Mouse (Mus musculus) gastrocnemius, postnatal 10 days (tissue): ENCODE results near the gene Rspry1. TPM values are rescaled to one million over a fixed set of nuclear protein-coding genes. Genes with fewer than 3 reads are reported as not detected.

Experiments
- DNase-seq: peaks from one replicate; pipeline ENCODE4 v3.0.0; 2021; ENCODE audit warnings: mixed read lengths
- total RNA-seq, 2 experiments: library from RNA; stranded (reverse); gene quantifications; 2 replicates each; pipeline ENCODE4 v1.2.3; 2021

Gene Rspry1
- total RNA-seq, 2 experiments from 2014 or later: 12.9 to 18.6 TPM

DNA sequence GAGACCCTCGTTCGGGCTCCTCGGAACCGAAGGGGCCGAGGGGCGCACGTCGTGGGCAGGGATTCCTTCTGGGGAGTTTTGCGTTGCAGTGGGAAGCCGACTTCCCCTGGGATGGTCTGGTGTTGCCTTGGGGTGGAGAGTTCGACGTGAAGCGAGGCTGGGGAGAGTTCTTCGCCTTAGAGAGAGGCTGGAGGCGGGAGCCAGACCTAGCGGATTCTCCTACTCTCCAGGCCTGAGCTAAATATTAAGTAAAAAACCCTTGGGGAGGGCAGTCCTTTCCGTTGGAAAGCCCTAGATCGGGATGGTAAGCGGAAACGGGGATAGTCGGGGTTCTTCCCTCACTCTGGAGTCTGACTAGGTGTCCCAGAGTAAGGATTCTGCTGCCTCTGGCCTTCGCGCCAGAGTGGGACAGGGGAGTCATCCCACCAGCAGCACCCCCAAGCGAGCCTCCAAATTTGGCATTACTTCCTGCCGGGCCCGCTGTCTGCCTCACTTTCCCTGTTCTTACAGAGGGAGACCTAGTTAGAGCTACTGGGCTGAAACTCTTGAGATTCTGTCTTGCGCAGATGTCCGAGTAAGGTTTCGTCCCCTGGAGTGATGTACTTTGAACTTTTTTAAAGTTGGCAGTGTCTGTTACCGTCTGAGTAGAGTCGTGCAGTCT is 864 bp downstream of the Rspry1 start:
- DNase-seq: peak; percentile 34

DNA sequence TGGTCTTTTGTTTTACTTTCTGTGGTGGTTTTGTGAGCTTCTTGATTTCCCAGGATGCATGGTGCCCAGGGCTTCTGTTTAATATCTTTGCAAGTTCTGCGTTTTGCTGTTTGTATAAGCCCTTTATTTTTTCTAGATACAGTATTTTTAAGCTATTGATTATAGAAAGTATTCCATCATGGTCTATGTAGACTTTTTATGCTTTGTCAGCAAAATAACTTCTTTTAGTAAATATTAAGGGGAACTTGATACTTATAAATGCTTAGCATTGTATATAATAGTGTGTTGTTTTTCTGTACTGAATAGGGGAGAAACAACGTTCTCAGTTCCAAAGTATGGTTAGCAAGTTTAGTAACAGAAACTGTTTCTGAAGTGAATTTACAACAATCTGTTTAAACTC is 2.3 kb downstream of the Rspry1 start:
- DNase-seq: no peak

DNA sequence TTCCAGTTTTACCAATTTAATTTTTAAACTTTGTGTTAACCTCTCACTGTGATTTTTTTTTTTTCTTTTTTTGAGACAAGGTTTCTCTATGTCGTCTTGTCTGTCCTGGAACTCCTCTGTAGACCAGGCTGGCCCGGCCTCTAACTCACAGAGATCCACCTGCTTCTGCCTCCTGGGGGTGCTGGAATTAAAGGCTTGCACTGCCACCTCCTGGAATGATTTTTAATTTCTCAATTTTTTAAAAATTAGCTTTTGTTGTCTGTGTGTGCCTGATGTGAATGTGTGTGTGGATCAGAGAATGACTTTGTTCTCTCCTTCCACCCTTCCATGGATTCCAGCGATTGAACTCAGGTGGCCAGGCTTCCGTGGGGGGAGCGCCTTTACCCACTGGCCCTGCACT is 5.3 kb downstream of the Rspry1 start:
- DNase-seq: no peak

DNA sequence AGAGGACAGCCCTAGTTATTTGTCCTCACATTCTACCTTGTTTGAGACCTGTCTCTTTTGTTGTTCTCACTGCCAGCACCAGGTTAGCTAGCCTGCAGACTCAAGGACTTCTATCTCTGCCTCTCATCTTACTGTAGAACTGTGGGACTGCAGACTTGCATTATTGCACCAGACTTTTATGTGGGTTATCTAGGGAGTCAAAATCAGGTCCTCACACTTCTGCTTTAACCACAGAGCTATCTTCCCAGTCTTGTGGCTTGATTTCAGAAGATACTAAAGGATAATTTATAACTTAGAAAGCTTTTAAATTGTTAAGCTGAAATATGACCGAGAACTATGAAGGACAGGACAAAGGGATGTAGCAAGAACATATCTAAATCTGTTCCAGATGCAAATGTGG is 23.1 kb downstream of the Rspry1 start:
- no peak for DNase-seq

DNA sequence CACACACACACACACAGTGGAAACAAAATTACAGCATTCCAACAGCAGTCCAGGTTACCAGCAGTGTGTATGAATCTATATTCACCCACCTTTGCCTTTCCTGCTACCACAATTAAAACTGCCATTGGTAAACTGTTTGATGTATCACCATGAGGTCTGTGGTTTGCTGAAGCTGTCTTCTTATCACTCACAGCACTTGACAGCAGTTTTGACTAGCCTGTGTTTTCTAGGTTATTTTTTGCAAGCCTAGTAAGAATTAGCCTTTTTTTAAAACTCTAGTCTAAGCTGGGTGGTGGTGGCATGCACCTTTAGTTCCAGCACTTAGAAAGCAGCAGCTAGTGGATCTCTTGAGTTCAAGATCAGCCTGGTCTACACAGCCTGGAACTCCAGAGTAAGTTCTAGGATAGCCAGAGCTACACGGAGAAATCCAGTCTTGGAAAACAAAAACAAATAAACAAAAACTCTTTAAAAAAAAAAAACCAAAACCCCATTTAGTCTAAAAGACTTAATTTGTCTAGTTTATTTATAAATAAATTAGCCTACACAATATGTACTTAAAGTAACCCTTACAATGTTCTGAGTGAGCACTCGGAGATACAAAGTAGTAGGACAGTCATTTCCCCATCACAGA is 31.9 kb downstream of the Rspry1 start:
- no peak for DNase-seq

DNA sequence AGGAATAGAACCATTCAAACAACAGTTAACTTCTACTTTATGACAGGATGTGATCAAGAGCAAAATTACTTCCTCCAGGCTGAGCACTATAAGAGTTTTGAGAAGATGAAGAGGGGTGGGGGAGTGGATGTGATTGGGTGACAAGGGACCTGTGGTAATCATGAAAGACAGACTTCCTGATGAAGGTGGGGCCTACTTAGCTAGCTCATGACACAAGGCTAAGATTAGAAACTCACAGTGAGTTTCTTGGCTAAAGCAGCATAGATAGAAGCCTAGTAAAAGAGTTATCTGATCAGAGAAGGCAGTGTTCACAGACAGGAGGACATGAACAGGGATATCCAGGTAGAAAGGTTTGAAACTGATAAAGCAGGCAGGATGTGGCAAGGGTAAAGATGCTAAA is 32.5 kb downstream of the Rspry1 start:
- no peak for DNase-seq

DNA sequence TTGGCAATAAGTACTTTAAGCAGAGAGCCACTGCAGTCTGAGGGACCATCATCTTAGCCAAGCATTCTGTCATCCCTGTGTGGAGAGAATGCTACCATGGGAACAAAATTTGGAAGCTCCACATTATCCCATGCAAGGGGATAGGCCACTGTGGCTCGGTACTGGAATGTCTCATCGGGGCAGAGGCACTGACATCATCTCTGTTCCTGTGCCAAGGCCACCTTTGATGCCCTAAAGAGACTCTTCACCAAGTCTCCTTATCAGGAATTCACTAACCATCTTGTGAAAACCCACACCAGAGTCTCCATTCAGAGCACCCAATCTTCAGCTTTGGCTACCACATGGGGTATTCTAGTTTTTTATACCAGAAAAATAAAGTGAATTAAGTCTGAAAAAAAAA is 39.4 kb downstream of the Rspry1 start:
- no peak for DNase-seq

DNA sequence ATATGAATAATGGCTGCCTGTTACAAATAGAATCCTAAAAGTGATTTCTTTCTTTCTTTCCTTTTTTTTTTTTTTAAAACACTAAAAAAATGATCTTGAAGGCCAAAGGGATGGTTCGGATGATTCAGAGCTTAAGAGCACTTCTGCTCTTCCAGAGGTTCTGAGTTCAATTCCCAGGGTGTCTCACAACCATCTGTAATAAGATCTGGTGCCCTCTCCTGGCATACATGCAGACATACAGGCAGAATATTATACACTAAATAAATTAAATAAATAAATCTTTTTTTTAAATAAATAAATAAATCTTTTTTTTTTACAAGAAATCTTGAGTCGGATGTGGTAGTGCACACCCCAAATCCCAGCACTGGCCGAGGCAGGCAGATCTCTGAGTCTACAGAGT is 40.2 kb downstream of the Rspry1 start:
- no peak for DNase-seq

DNA sequence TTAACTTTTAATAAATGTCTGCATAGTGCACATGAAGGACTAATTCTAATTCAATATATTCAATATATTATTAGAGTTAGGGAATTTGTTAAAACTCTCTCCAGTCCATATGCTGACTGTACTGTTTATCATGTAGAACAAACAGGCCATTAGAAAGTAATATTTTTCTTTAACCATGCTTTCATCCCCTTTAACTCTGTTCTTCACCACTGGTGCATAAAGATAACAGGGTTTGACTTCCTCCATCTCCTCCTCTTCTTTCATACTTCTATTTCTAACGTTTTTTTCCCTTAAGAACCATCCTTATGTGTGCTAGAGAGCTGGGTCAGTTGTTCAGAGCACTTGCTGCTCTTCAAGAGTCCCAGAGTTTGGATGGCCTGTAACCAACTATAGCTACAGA is 43.5 kb downstream of the Rspry1 start:
- DNase-seq: no peak

DNA sequence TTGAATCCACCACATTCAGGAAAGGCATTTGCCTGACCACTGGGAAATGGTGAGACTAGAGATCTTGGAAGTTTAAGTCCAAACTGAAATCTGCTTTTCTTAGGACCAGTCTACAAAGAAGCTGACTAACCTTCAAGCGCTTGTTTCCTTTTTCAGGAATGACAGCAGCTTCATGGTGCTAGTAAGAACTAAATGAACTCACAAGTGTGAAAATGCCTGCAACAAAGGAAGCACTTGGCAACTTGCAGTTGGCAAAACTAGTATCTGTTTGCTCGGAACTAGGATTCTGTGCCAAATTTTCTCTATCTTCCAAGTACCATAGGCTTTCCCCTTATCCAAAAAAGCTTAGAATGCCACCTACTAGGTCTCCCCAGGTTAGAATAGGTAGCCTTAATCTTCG is 44.4 kb downstream of the Rspry1 start:
- no peak for DNase-seq

DNA sequence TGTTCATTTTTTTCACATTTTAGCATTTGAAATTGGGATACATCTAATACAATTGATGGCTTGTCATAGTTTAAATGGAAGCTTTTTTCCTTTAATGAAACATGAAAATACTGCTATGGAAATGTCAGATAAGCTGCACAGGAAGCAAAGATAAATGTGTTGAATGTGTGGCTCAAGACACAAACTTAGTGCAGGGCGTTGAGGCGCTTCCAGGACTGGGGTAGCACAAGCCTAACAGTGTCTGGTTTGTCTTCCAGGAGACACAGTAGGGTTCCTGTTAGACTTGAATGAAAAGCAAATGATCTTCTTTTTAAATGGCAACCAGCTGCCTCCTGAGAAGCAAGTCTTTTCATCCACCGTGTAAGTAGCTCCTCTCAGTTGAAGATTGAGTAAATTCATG is 47.8 kb downstream of the Rspry1 start:
- DNase-seq: no peak

DNA sequence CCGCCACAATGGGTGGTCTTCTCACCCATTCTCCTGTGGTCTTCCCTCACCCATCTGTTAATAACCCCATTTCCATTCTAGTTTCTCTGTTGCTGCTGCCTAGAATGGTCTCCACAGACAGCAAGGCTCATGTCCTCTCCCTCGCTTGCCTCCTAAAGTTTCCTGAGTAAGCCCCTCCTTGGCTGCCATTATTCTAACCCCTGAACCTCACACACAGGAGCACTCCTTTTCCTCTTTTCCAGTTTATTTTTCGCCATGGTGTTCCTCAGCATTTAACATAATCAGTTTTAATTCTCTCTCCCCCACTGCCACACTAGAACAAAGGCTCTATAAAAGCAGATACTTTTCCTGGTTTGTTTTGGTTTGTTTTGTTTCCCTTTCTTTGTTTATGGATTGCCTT is 51.2 kb downstream of the Rspry1 start:
- no peak for DNase-seq

DNA sequence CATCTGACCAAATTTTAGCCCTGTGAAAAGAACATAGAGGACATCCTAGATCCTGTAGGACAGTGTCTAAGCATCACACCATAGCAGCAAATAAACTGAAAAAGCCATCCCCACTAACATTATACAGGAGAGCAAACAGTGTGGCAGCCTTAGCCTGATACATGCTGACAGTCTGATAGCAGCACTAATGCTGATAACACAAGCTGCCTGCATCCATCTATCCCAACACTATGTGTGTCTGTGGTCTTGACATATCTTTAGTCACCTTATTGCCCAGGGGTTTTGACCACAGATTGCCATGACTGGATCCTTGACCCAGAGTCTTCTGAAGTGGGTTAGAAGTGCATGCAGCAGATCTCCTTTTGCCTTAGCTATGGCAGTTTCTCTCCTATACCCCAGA is 53.3 kb downstream of the Rspry1 start:
- DNase-seq: no peak

DNA sequence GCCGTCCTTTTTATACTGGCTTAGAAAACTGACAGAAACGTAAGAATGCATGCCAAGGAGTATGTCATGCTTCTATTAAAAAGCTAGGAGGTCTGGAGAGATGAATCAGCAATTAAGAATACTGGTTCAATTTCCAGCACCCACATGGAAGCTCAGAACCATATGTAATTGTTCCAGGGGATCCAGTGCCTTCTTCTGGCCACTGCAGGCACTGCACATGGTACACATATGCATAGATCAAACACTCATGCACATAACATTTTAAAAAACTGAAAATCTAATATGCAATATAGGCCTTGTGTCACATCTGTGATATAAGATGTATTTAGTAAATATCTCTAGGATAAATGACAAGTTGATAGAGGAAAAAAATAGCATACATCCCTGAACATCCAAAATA is 56.3 kb downstream of the Rspry1 start:
- DNase-seq: no peak

DNA sequence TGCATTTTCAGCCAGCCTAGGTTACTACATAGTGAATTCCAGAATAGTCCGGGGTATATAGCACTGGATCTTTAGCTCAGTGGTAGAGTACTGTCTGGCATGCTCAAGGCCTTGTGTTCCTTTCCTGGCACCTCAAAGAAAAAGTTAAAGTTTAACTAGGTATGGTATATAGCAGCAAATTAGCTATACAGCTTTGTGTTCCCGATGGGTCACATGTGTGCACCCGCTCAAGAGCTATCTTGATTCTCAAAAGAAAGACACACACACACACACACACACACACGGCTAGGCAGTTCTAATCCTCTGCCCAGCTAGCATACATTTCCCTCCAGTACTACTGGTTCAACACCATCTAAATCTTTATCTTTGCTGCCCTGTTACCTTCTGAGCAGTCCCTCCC is 58.7 kb downstream of the Rspry1 start:
- no peak for DNase-seq

DNA sequence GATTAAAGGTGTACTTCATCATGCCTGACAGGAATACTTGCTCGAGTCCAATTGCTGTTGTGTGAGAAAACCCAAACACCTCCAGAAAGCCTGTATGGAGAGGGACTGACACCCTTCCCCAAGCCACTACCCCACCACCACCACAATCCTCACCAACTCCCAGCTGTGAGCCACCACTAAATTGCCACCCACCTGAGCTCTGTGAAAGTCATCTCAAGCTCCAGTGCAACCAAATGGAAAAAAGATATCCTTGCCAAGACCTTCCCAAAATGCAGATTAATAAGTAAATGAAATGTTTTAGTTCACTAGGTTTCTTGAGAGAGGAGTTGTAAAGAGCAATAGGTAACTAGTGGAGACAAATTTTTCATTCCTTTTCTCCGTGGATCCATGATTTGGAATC is 63.0 kb downstream of the Rspry1 start:
- DNase-seq: no peak

DNA sequence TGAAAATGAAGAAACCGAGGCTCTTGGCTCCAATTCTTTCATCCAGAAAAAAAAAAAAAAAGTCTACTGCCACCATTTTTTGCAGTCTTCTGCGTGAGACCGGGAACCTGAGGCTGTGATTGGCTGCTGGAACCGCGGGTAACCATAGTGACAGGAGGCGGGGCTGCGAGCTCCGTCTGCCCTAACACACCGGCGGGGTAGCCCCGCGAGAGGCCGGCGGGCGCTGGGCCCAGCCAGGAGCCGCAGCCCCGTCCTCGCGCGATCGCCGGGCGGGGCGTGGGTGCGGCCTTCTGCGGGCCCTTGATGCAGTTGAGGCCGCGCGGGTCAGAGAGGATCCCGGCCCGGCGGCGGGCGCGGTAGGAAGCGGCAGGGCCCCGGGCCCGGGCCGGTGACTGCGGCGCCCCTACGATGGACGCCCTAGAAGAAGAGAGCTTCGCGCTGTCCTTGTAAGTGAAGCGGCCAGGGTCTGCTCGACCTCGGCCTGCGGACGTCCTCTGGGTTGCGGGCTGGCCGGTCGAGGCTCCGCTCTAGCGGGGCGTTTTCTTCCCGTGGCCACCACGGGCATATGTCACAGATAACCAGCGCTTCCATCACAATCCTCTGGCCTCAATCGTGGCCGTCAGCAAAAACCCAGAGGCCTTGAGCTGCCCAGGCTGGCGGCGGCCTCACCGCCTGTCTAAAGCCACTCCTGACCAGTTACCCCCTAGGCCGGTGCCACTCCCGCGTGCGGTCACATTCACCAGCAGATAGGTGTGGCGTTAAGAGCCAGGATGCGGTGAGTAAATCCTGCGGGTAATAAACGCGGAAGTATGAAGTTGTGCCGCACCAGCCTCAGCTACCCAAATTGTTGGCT is 64.9 kb downstream of the Rspry1 start, which contains the start of gene Arl2bp:
TSS of gene Arl2bp (plus strand) at position 145 of the 853 bp plus-strand sequence.
- DNase-seq: peak; percentile 93

DNA sequence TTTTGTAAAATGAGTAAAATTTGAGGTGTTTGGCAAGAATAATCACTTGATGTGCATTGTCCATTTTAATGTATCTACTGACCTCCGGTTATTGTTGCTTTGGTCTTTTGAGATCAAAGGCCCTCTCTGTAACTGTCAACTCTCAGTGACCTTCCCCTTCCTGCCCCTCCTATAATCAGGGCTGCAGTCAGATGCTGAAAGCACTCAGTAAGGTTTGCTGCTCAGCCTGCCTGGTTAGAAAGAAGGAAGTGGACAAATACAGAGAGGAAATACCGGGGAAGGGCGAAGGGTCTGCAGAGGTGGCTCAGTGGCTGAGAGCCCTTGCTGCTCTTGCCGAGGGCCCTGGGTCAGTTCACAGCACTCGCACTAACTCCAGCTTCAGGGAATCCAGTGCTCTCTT is 72.6 kb downstream of the Rspry1 start:
- no peak for DNase-seq

DNA sequence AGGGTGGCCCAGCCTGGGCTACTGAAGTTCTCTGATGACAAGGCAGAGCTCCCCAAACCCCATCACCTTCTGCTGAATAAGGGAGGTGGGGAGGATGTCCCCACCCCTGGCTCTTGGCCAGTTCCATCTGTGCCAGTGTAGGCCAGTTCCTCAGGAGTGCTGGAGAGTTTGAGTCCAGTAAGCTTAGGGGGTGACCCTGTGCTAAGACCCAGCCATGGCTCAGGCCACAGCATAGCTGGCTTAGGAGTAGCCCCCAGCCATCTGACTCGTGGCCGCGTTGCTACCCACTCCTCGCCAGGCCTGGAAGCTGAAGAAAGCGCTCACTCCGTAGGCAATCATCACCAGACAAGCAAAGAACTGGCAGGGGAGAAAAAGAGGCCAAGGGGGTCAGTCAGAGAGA is 74.2 kb downstream of the Rspry1 start:
- DNase-seq: no peak

DNA sequence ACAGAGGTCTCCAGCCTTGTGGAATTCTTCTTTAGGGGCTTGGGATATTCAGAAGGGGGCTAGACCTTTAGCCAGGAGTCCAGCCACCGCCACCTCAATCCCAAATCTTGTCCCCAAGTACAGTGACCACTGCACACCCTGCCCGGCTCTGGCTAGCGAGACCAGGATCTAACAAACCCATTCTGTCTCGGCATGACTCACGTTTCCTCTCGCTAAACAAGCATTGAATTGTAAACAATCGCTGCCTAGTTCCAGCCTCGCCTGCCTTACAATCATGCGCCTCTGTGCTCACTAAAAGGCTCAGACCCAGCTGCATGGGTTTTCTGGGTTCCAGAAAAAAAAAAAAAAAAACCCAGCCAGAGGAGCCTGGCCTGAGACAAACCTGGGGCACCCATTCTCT is 76.8 kb downstream of the Rspry1 start:
- no peak for DNase-seq

DNA sequence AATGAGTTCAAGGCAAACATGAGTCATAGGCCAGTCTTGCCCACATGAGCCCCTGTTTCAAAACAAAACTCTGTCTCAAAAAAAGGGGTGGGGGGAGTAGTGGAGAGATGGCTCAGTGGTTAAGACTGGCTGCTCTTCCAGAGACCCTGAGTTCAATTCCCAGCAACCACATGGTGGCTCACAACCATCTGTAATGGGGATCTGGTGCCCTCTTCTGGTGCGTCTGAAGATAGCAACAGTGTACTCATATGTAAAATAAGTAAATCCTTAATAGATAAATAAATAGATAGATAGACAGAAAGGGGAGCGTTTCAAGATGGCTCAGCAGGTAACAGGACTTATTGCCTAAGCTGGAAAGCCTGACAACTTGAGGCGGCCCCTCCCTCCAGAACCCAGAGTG is 78.7 kb downstream of the Rspry1 start:
- DNase-seq: no peak

DNA sequence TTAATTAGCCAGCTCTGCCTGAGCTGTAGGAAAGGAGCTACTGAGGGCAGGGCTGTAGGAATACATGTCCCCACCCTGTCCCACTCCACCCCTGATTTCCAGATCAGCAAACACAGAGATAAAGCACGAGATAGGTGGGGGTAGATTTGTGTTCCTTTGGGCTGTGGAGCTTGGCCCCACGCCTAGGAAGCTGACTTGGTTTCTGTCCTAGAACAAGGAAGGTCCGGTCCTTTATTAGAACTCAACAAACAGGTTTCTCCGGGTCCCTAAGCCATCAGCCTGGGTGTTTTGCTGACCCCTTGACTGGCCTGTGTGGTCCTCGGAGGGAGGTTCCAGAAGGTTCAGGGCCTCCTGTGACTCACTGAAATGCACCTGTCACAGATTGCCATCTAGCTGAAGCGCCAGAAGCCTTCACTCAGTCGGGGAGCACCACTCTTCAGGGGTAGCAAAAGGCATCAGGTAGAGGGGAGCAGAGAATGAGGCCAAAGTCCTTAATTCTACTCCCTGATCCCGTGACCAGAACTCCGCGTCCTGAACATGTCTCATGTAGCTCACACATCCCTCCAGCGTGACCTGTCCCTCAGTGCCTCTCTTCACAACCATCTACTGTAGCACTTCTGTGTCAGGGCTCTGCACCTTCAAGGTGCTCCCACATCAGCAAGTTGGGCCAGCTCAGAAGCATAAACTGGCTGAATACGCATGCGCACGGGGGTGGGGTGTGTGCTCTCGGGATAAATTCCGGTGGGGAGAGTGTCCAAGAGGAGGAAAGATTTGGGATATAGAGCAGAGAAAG is 81.2 kb downstream of the Rspry1 start:
- no peak for DNase-seq

DNA sequence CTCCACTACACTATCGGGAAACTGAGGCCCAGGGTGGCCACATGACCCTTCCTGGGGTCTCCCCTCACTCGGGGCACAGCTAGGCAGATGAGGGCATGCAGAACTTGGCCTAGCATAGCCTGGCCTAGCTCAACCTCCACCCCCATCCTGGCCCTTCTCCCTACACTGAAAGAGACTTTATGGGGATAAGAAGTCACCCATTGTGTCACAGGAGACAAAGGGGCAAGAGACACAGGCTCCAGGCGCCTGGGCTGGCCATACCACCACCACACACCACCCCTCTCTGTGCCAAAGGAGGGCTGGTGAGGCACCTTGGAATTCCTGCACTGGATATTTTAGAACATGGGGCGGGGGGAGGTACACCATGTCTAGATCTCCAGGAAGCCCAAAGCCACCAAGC is 82.5 kb downstream of the Rspry1 start:
- DNase-seq: no peak
